Mouse (Mus musculus): Measurements from ENCODE around the gene Mical2.
A peak's percentile ranks its signal among the peaks of the same experiment; 100 is the strongest.

The Mical2 gene

DNA sequence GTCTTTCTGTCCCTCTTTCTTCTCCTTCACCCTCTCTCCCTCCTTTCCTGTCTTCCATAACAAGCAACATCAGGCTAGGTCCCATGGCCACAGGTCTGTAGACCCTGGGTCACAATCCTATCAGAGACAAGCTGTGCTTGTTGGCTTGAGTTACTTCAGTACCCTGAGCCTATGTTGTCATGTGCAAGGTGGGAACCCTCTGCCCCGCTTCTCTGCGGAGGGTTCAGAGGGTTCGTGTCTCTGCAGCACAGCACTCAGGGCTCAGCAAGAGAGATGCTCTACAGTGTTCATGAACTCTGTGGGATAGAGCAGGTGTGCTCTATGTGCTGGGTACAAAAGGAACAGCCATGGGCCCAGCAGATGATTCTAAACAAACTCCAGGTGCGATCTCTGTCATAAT, 16.0 kb upstream of the Mical2 start:
- no peak for DNase-seq

GRCm38 (mm10) chr7:112212921-112213721, 12.5 kb upstream of the Mical2 start:
- peak; percentile 91 for DNase-seq

DNA sequence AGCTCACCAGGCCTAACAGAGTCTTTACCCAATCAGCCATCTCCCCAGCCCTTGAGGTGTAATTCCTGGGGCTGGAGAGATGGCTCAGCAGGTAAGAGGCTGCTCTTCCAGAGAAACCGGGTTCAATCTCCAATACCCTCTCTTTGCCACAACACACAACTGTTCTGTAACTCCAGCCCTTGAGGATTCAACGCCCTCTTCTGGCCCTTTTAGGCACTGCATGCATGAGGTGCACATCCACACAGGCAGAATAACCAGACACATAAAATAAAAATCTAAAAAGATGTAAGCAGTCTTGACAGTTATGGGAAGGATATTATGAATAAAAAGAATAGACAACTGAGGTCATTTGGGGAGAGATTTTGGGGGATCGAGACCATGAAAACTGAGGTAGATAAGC, 9.8 kb upstream of the Mical2 start:
- no peak for DNase-seq

DNA sequence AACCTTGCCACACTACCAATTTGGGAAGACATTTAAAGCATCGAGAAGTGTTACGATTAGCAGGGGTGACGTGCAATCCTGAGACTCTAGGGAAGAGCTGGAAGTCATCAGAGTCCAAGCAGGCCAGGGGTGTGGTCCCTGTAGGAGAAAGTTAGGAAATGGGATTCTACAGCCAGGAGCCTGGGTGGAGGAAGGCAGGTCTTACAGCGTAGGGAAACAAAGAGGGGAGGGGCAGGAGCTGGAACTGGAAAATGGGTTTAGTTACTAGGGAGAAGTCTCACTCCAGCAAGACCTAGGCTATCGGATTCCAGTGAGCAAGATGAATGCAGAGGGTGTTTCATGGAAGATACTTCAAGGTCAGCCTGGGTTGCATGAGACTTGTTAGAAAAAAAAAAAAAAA, 8.9 kb upstream of the Mical2 start:
- peak; percentile 62 for DNase-seq

DNA sequence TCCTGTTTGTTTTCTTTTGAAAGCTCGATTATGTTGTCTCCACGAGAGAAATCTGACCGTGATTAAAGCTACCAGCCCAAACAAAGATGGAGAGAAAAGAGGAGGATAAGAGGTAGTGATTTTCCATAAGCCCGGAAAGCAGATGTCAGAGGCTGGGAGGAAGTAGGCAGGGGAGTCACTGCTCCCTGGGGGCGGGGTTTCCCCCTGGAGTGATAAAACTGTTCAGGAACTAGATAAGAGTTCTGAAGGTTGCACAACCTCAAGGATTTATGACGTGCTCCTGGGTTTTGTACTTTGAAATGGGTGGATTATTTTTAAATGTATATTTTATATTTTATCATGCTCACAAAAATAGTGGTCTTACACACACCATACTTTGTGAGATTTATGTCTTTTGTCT, 8.4 kb upstream of the Mical2 start:
- DNase-seq = peak; percentile 88

DNA sequence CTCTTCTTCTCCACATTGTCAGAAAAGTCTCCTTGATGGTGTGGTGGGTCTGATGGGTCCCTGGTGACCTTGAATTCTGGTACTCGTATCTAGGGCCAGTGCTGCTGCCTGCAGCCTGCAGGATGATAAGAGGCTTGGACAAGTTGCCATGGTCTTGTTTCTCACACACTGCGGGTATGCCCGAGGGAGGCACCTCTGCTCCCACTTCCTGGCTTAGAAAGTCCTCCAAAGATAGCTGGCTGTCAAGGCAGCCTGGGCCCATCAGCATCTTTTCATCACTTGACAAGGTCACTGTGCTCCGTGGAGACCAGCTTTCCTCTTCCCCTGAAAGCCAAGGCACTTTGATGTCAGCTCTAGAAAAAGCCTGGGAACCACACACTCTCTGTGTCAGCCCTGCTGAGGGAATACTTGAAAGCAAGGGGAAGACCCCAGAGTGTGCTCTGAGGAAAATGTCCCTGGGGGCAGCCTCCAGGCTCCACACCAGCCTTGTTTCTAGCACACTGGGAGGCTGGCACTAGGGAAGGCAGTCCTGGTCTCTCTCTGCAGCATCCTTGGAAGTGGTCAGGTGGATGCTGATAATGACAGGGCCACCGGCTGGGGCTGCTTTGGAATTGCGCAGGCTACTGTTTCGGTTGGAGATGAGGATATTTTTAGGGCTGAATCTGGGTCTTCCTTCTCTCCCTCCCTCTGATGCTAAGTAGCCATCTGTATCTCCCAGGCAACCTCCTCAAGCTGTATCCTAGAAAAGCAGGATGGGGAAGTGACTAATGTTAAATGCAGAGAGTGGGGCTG, 2.7 kb upstream of the Mical2 start:
- DNase-seq = peak; percentile 26

GRCm38 (mm10) chr7:112224854-112225253, 802 bp upstream of the Mical2 start:
- DNase-seq = peak; percentile 15

GRCm38 (mm10) chr7:112226446-112227265, 1.0 kb downstream of the Mical2 start:
- peak; percentile 85 for DNase-seq

GRCm38 (mm10) chr7:112227266-112227562, 1.6 kb downstream of the Mical2 start:
- no peak for DNase-seq

DNA sequence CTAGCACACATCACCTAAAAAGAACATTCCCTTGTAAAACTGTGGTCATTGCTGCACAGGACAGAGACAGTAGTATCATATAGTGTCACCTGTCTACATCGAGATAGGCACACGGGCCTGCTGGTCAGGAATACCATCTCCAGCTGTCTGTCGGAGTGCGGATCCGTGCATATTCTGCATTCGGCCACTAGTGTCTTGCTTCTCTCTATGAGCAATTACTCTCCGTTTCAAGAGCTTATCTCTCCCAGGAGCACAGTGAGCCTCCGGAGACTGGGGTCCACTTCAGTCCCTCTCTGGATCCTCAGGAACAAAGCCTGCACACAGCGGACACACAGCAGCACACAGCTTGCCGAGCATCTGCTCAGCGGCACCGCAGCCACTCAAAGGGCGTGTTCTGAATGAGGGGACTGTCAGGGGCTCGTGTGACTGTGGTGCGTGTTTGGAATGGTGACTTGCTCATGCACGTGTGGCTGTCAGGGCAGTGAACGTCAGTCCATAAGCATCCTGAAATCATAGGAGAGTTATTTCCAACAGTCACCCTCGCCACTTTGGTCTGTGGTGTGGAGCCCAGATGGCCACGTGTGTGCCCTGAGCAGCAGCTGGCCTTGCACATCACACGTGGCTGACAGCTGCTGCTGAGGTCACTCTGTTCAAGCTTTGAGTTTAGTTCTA, 3.3 kb downstream of the Mical2 start:
- DNase-seq = peak; percentile 48

DNA sequence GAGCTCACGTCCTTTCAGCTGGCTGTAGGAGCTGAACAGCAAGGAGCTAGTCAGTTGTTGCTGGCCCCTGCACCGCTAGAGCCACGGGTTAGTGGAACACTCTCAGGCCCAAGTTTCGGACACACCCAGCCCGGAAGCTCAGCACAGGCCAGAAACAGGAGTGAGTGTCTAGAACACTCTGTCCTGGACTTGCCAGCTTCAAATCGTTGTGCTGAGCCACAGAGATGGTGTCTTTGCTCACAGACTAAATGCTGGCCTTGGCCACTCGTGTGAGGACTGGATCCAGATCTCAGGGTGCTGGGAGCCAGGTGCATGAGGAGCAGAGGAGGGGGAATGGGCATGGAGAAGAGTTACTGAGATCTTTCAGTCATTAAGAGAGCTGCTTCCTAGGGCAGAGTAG, 6.1 kb downstream of the Mical2 start:
- DNase-seq = peak; percentile 83

DNA sequence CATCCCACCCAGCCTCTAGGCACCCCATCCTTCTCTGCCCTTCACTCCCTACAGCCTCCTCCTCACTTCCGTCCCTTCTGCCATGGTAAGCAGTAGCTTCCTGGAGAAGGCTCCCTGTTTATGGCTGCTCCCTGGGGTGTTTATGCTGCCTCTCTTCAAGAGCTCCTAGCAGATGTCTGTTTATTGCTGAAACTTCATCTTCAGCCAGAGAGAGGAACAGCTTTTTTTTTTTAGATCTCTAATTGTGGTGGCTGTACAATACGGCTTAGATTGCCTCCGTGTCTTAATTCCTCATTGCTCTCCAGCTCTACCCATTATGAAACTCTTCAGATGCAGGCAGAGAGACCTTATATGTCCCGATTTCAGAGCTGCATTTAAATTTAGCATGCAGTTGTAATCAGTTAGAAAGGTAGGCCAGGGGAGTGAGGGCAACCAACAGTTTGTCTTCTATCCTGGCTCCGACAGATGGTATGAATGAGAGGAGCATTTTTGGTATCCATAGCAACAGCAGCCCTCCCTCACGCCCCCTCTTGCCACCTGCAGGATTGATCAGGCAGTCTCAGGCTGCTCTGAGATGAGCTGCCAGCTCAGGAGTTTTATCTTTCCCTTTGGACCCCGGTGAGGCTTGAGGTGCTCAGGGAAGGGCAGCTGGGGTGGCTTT, 7.8 kb downstream of the Mical2 start:
- peak; percentile 70 for DNase-seq

DNA sequence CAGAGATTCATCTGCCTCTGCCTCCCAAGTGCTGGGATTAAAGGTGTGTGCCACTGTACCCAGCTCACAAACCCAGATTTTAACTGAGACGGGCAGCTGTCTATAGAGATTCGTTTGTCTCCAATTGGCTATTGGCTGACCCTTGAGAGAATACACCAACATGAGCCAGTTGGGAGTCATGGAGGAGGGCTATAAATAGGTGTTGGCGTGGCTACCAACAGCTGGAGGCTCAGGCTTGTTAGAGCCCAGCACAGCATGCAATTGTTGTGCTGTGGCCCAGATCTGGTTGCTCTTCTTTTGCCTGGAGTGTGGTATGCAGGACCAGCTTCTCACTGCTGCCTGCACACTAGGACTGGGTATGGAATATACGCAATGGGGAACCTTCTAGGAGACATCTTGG, 8.8 kb downstream of the Mical2 start:
- no peak for DNase-seq

- DNase-seq = no peak
These were observed 9.8 kb downstream of the Mical2 start for GRCm38 (mm10) chr7:112235493-112235892.

DNA sequence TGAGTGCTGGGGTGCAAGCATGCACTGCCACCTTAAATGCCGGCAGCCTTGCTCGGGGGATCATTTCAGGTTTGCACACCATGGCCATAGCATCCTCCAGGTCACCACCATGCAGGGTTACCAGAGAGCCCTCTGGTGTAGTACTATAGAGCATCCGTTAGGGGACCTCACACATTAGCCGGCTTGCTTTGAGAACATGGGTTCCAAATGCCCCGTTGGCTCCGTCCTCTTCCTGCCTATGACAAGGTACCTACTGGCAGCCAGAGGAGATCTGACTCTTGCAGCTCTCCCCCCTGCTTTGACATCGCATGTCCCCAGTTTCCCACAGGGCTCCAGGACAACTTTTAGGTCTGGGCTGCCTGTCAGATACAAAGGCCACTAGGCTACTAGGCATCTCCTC, 11.6 kb downstream of the Mical2 start:
- DNase-seq = no peak

DNA sequence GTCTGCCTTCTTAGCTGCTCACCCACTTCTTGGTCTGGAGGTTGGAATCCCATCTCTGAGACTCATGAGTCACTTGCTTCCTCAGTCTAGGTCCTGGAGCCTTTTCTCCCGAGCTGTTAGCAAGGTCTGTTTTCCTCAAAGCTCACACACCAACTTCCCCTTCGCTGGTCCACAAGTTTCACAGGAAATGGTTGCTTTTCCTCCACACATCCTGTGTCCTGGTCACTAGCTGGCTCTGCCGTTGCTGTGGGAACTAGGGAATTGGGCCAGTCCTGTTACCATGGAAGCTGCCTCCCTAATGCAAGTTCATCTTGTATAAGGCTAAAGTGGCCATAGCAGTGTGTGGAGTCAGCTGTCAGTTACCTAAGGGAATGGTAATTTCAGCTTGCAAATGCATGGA, 12.2 kb downstream of the Mical2 start:
- DNase-seq = peak; percentile 71

DNA sequence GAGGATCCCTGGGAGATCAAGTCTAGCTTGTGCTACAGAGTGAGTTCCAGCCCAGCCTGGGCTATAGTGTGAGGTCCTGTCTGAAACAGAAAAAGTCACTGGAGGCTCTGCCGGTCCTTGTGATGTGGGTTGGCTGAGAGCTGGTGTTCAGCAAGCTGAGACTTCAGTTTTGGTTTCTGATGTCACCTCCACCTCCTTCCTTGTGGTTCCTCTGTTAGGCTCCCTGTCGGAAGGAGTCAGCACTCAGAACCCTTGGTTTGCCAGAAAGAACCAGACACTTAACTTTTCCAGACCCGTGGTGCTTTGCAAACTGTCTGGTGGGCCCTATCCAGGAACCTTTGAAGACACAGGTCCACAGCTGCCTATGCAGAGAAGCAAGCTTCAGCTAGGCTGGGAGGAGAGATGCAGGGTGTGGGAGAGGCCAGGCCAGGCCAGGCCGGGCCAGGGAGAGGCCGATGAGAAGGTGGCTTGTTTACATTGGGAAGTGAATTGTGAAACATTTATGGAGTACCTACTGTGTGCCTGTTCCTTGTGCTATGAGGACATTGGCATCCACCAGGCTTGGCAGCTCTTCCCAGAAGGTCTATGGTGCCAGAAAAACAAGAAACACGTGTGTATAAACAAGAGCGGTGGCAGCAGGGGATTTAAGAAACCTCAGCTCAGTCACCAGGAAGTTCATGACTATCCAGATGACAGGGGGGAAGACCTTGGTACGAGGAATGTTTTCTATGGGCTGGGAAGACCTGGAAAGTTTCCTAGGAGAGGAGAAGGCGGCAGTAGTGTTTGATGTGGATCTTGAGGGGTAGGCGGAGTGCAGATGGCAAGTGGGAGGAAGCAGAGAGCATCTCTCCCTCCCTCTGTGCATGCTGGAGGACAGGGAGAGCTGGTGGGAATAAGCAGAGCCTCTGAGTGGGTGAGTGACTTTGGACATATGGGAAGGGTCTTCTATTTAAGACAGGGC, 13.4 kb downstream of the Mical2 start:
- peak; percentile 95 for DNase-seq

DNA sequence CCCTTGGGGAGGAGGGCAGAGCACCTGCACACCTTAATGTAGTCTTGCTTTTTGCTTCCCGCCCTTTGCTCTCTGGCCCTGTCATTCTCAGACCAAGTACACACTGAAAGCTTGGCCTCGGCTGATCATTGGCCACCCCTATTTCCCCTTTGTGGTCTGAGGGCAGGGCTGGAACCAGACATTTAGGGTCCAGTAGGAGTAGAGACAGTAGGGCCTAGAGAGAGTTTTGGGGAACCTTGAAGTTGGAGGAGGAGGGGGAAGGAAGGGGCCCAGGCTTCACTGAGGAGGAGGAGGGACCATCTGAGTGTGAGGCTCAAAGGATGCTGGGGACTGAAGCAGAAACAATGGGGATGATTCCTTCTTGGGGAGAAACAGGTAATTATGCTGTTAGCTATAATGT, 15.1 kb downstream of the Mical2 start:
- no peak for DNase-seq

GRCm38 (mm10) chr7:112241211-112241944, 15.7 kb downstream of the Mical2 start:
- no peak for DNase-seq

DNA sequence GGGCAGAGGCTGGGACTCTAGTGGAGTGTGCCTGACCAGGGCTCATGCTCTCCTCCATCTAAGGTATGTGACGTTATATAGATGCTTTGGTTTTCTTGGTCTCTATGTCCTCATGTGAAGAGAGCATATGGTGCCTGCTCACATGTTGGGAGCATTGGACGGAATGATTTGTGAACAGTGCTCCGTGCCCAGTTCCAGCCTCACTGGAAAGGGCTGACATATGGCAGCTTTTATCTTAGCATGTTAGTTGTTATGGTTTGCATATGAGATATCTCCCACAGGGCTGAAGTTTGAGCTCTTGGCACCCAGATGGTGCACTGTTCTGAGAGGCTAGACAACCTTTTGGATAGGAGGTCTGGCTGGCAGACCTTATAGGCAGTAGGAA, 16.3 kb downstream of the Mical2 start:
- DNase-seq = no peak

GRCm38 (mm10) chr7:112242587-112242986, 16.9 kb downstream of the Mical2 start:
- no peak for DNase-seq
